Mouse (Mus musculus) forebrain, embryonic 12.5 days (tissue): Measurements from ENCODE around the gene Arid3c. TPM values are rescaled to one million over a fixed set of nuclear protein-coding genes. Genes with fewer than 3 reads are reported as not detected.

Experiments used
- ATAC-seq: fragments of 200-750 bp; cut with Nextera tagmentation; 2 replicates; pipeline ENCODE4 v1.8.0; 2017; ENCODE audit warnings: moderate TSS enrichment; ENCODE audit not compliant: low FRiP score
- H3K27ac ChIP-seq: fragments of 300-500 bp; sonication (generic); 2 replicates; pipeline ENCODE4 v1.5.1; 2016; ENCODE audit warnings: mild to moderate bottlenecking
- H3K27me3 ChIP-seq: fragments of 300-500 bp; sonication (generic); 2 replicates; pipeline ENCODE4 v1.6.1; 2016; ENCODE audit warnings: mild to moderate bottlenecking
- H3K36me3 ChIP-seq: fragments of 300-500 bp; sonication (generic); replicated peaks from 2 replicates; pipeline ENCODE4 v1.6.1; 2016; ENCODE audit warnings: mild to moderate bottlenecking
- H3K4me1 ChIP-seq: fragments of 300-500 bp; sonication (generic); 2 replicates; pipeline ENCODE4 v1.6.1; 2016
- H3K4me2 ChIP-seq: fragments of 300-500 bp; sonication (generic); 2 replicates; pipeline ENCODE4 v1.6.1; 2016; ENCODE audit warnings: mild to moderate bottlenecking, moderate library complexity
- H3K4me3 ChIP-seq: fragments of 300-500 bp; sonication (generic); replicated peaks from 2 replicates; pipeline ENCODE4 v1.5.1; 2016; ENCODE audit warnings: mild to moderate bottlenecking
- H3K9ac ChIP-seq: fragments of 300-500 bp; sonication (generic); 2 replicates; pipeline ENCODE4 v1.6.1; 2016; ENCODE audit warnings: mild to moderate bottlenecking
- H3K9me3 ChIP-seq: fragments of 300-500 bp; sonication (generic); 2 replicates; pipeline ENCODE4 v1.6.1; 2016
- WGBS: fragments of 180-500 bp; shearing (Covaris S2); methylation state at CpG from one replicate; pipeline ENCODE4 v1.1.7; 2016; 5-methylcytosine and 5-hydroxymethylcytosine counted together
- polyA plus RNA-seq: library from polyadenylated mRNA; unstranded; fragments of >200 nt; fragmentation: Nextera tagmentation; extraction: Ambion mirVana; gene quantifications from 2 replicates; pipeline ENCODE4 v1.2.1, GENCODE M21; 2016

Arid3c gene
- polyA plus RNA-seq, 1 experiment from 2014 or later: 0.42 TPM

DNA sequence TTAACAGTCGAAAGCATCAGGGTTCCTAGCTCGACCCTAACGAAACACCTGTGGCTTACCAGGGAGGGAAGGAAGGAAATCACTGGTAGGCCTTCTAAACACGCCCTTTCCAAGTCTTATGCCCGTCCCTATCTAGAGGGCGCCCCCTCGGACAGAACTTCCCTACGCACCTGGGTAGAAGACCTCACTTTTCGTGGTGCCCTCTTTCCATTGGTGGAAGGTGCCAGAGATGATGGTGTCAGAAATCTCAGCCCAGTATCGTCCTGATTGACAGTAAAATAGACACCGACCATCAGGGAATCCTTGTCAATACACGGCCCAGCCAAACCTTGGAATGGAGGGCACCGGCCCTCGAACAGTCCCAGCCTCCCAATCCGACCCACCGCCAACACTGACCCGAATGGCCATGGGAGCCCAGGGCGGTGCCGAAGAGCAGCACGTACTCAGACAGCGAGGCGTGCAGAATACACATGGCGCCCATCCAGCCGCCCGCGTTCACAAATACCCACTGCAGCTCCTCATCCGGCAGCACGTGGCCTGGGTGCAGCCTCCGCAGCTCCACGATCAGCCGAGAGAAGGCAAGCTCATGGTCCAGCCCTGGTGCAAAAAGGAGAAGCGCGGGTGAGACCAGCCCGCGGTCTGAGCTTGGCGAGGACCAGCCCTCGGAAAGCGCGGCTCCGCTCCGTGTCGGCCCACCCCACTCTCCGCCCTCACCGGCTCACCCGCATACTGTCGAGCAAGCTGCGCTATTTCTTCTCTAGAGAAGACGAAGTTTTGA lies 9.6 kb upstream of the Arid3c start:
- peak overlapping the region; percentile 91 for H3K4me2 ChIP-seq
- H3K9me3 ChIP-seq: peaks cover 2% of the 10 kb centered on the region; the same call in 1 of the 2 replicates
- H3K4me3 ChIP-seq: peak overlapping the region; percentile 73
- H3K27ac ChIP-seq: peak overlapping the region; percentile 84
- H3K36me3 ChIP-seq: peaks cover 12% of the 10 kb centered on the region
- peak; percentile 77 for ATAC-seq
- under 1% methylated on average over 48 of the region's 48 CpGs for WGBS
- peak overlapping the region; percentile 79 for H3K9ac ChIP-seq
- H3K27me3 ChIP-seq: no peaks in the 10 kb centered on the region
- peaks cover 27% of the 10 kb centered on the region for H3K4me1 ChIP-seq

DNA sequence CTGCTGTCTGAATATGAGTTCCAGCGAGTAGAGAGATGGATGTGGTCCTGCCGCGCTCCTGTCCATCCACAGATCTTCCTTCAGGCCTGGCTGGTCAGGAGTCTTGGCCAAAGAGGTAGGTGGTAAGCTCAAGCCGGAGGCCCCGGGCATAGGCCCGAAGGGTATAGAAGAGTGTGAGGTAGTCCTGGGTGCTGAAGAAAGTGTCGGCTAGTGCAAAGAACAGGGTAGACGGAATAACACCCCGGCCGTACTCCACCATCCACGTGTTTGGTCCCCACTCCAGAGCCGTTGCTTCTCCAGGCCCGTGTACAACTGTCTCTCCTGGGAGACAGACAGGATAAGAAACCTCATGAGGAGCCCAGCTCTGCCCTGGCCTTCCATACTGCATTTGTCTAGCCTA lies 8.3 kb upstream of the Arid3c start:
- Histone ChIP-seq H3K9me3 (no peaks in the 10 kb centered on the region), H3K27me3 (no peaks in the 10 kb centered on the region), H3K36me3 (peaks cover 12% of the 10 kb centered on the region), H3K9ac (no peak overlapping the region), H3K4me2 (no peak overlapping the region; the same call in 1 of the 2 replicates), H3K27ac (no peak overlapping the region), H3K4me1 (peaks cover 27% of the 10 kb centered on the region), H3K4me3 (no peak overlapping the region)
- WGBS: 92% methylated on average over 13 of the region's 13 CpGs
- no peak for ATAC-seq

DNA sequence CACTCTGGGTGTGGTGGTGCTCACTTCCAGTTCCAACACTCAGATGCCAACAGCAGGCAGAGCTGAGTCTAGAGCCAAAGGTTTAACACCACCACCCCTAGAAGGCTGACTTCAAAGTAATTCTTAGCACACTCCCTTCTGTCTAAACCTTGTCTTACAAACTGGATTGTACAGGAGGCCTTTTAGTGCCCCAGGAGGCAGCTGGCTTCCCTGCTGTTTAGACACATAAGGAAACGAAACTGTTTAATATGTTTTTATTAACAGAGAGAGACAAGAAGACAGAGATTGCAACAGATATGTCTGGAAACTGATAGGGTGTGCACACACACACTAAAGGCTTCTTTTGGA lies 7.3 kb upstream of the Arid3c start:
- Histone ChIP-seq H3K4me1 (peaks cover 27% of the 10 kb centered on the region), H3K27ac (no peak overlapping the region), H3K9ac (no peak overlapping the region), H3K27me3 (peaks cover 10% of the 10 kb centered on the region), H3K9me3 (no peaks in the 10 kb centered on the region), H3K36me3 (peaks cover 12% of the 10 kb centered on the region), H3K4me2 (no peak overlapping the region), H3K4me3 (no peak overlapping the region)
- no peak for ATAC-seq
- WGBS: 53% methylated on average over 1 of the region's 1 CpGs

DNA sequence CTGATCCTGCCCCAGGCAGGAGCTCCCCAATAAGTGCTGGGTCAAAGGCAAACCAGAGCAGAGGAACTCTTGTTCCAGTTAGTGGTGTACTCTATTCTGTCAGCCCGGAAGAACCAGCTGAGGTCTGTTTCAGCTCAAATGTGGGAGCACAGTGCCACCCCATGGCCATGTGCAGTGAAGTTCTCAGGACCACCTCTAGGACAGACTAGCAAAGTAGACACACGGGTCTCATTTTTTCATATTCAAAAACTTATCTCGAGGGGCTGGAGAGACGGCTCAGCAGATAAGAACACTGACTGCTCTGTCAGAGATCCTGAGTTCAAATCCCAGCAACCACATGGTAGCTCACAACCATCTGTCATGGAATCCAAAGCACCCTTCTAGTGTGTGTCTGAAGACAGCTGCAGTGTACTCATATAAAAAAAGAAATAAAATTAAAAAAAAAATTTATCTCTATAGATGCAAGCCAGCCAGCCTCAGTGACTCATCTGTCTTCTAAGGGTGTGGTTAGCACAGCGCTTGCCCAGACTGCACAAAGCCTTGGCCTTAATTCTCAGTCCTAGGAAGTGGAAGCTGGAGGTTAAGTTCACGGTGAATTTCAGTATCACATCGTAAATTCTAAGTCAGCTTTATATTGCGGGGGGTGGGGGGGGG lies 6.8 kb upstream of the Arid3c start:
- Histone ChIP-seq H3K27ac (no peak overlapping the region), H3K36me3 (peaks cover 12% of the 10 kb centered on the region), H3K9me3 (no peaks in the 10 kb centered on the region), H3K4me3 (no peak overlapping the region), H3K9ac (no peak overlapping the region), H3K27me3 (peaks cover 15% of the 10 kb centered on the region), H3K4me2 (no peak overlapping the region), H3K4me1 (peaks cover 27% of the 10 kb centered on the region)
- ATAC-seq: peak; percentile 54
- 53% methylated on average over 8 of the region's 8 CpGs for WGBS

DNA sequence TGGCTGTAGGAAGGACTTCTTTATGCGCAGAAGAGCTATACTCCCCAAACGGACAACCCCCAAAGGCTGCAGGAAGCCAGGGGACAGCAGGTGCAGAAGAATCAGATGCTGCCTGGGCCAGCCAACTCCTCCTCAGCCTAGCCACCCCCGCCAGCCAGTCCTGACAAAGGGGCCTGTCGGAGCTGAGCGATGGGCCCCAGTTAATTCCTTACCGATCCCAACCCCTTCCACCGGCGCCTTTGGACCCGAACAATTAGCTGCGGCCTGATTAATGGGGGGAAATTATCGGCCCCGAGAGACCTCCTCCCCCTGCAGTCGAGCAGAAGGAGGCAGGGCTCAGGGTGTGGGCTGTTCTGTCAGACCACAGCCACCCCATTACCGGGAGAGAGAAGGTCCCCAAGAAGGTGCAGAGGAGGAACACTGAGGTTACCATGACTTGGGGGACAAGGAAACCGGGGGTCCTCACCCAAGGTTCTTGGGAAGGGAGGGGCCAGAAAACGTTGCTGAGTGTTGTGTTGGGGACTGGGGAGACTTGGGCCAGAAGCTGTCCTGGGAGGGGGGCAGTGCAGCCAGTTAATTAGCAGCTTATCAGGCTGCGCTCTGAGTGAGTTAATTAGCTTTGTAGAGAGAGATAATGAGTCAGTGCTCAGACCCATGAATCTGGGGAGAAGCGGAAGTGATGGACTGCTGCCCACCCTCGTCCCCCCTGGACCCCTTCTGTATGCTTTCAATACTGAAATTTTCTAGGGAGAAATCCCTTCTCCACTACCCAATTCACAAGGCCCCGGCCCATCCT lies 3.9 kb downstream of the Arid3c start:
- Histone ChIP-seq H3K36me3 (no peaks in the 10 kb centered on the region), H3K4me2 (peak overlapping the region; percentile 47), H3K9me3 (no peaks in the 10 kb centered on the region), H3K4me3 (0 out of 2 replicates have a peak overlapping the region, but pooled peaks have one; percentile 3), H3K4me1 (peaks cover 46% of the 10 kb centered on the region), H3K27me3 (peaks cover 81% of the 10 kb centered on the region), H3K27ac (peak overlapping the region; percentile 57), H3K9ac (peak overlapping the region; percentile 29; the same call in 1 of the 2 replicates)
- 3% methylated on average over 20 of the region's 20 CpGs for WGBS
- ATAC-seq: peak; percentile 41; the same call in 1 of the 2 replicates

DNA sequence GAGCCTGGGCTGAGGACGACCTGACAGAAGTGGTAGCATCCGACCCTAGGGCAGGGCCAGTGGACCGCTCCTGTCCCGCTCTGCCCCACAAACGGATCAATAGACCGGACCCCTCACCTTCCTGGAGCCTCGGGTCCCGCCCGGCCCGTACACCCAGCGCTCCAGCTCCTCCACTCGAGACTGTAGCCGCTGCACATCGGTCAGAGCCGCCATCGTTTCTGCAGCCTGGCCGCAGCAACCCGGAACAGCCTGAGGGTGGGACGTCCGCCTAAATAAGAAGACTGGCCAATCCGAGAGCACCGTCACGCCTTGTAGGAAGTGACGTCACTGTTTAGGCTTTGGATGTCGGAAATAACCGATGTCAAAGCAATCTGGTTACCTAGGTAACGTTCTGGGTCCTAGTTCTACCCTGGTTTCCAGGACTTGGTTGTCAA lies 8.0 kb downstream of the Arid3c start, which contains the start of gene Dctn3:
TSS of gene Dctn3 (minus strand) at position 253 of the 434 bp plus-strand sequence.
- Histone ChIP-seq H3K27me3 (peaks cover 43% of the 10 kb centered on the region), H3K27ac (peak within 1 kb of the TSS; percentile 0; the same call in 1 of the 2 replicates), H3K36me3 (peaks cover 28% of the 10 kb centered on the region), H3K4me3 (peak within 1 kb of the TSS; percentile 64), H3K9ac (peak within 1 kb of the TSS; percentile 74), H3K9me3 (no peaks in the 10 kb centered on the region), H3K4me2 (peak within 1 kb of the TSS; percentile 88), H3K4me1 (peaks cover 42% of the 10 kb centered on the region)
- peak; percentile 93 for ATAC-seq
- WGBS: under 1% methylated on average over 27 of the region's 27 CpGs

DNA sequence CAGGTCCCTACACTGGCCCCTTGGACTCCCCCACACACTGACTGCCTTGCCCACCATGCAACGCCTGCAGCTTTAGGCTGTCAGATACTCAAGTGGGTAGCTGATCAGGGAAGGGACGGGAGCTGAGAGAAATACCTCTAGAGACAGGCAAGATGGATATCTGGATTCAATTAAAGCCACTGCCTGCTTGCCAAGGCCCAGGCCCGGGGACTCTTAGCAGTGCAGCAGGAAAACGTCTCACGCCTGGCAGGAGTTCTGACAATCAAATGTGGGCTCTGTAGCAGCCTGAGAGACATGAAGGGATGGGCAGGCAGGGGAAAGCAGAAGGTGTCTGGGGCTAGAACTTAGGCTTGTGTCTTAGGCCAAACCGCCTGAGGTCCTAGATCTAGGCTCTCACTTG lies 14.1 kb downstream of the Arid3c start:
- no peak overlapping the region for H3K27ac ChIP-seq

DNA sequence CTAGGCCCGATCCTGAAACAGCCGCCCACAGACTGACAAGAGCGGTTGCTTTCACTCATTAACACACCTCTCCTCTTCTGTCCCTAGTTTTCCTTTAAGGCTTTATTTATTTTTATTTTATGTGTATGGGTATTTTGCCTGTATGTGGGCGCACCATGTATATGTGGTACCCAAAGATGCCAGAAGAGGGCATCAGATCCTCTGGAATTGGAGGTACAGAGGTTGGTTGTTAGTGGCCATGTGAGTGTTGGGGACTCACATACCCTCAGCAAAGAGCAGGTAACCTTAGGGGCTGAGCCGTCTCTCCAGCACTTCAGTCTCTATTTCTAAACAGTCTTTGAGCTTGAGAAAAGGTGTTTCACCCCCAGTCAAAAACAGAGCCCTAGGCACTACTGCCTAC lies 15.3 kb downstream of the Arid3c start:
- peaks cover 56% of the 10 kb centered on the region for H3K36me3 ChIP-seq
- H3K4me1 ChIP-seq: peaks cover 31% of the 10 kb centered on the region
- no peak for ATAC-seq
- H3K27ac ChIP-seq: no peak overlapping the region
- H3K4me3 ChIP-seq: no peak overlapping the region
- H3K9ac ChIP-seq: no peak overlapping the region
- no peaks in the 10 kb centered on the region for H3K9me3 ChIP-seq
- WGBS: 72% methylated on average over 5 of the region's 5 CpGs
- H3K4me2 ChIP-seq: no peak overlapping the region
- no peaks in the 10 kb centered on the region for H3K27me3 ChIP-seq

More for the DNA sequence above, 14.1 kb downstream of the Arid3c start:
- Histone ChIP-seq H3K9me3 (no peaks in the 10 kb centered on the region), H3K27me3 (no peaks in the 10 kb centered on the region), H3K9ac (no peak overlapping the region), H3K36me3 (peaks cover 55% of the 10 kb centered on the region), H3K4me1 (peaks cover 24% of the 10 kb centered on the region), H3K4me2 (no peak overlapping the region), H3K4me3 (no peak overlapping the region)
- ATAC-seq: no peak
- WGBS: 71% methylated on average over 6 of the region's 6 CpGs

DNA sequence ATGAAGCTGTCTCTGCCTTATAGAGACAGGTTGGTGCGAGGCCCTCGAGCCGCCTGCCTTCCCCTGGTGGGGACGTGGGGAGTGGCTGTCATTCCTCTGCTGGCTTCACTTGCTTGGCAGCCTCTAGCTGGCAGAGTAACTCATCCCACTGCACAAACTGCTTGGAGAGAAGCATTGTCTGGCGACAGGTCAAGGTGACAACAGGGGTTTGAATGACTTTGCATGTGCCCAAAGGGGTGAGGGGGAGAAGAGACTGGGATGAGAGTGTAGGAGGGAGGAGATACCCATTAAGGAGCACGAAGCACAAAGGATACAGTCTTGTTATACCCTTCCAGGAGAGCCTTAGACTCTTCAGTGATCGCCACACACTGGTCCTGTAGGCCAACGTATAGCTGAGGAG lies 15.9 kb downstream of the Arid3c start:
- peaks cover 51% of the 10 kb centered on the region for H3K36me3 ChIP-seq
- H3K4me2 ChIP-seq: no peak overlapping the region
- 87% methylated on average over 8 of the region's 8 CpGs for WGBS
- H3K9ac ChIP-seq: no peak overlapping the region
- no peak overlapping the region for H3K4me3 ChIP-seq
- H3K4me1 ChIP-seq: peaks cover 31% of the 10 kb centered on the region
- no peaks in the 10 kb centered on the region for H3K9me3 ChIP-seq
- ATAC-seq: no peak
- no peaks in the 10 kb centered on the region for H3K27me3 ChIP-seq
- H3K27ac ChIP-seq: no peak overlapping the region

DNA sequence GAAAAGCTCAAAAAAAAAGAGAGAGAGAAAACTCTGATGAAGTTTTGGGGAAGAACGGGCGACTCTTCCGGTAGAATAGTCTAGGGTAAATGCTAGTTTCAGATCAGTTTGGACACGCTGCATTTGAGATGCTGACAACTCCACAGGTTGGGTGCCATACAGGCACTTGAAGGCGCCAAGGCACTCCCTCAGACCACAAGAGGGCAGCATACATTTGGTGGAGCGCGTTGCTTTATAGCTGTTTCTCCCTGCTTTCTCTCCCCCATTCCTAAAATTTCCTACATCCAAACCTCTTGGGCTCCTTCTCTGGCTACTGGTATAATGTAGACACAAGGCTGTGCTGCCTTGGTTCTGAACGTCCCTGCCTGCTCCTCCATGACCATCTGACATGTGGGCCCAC lies 16.7 kb downstream of the Arid3c start:
- H3K36me3 ChIP-seq: peaks cover 43% of the 10 kb centered on the region
- H3K27ac ChIP-seq: no peak overlapping the region
- H3K4me3 ChIP-seq: peak overlapping the region; percentile 82
- ATAC-seq: no peak
- H3K9me3 ChIP-seq: no peaks in the 10 kb centered on the region
- H3K9ac ChIP-seq: 0 out of 2 replicates have a peak overlapping the region, but pooled peaks have one; percentile 36
- WGBS: 21% methylated on average over 8 of the region's 8 CpGs
- peak overlapping the region; percentile 91 for H3K4me2 ChIP-seq
- peaks cover 31% of the 10 kb centered on the region for H3K4me1 ChIP-seq
- no peaks in the 10 kb centered on the region for H3K27me3 ChIP-seq

DNA sequence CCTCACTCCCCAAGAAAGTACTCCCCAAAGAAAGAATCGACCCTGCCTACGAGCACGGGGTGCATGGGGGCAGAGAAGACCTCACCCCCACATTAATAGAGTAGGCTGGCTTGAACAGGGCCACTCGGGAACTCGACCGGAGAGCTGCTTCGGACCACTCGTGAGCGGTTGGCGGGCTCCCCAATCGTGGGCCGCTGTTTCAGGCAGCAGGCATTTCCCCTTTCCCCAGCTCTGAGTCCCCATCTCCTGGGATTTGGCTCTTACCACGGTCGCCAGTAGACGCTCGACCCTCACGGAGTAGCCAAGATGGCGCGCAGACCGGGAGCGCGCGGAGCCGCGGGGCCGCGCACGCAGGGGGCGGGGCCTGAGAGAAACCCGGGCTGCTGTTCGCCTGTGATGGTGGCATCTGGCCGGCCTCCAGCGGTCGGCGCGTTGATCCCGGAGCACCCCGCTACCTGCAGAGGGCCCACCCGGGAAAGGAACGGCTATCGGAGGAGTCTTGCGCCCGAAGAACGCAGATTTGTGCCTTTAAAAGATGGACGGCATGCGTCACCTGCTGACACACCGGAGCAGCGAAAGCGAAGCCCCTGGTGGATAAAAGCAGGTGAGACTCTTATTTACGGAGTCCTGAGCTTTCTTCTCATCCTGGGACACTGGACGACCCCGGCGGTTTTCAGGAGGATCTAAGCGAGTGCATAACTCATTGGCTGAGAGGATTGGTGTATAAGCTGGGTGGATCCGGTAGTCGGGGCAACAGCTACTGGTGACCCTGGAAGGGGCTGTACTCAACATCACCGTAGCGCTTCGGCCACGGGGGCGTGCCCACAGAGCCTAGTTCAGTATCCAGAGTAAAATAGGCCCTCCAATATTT lies 17.5 kb downstream of the Arid3c start, which contains the start of gene Rpp25l:
TSS of gene Rpp25l (minus strand) at position 338 of the 871 bp plus-strand sequence.
- WGBS: under 1% methylated on average over 61 of the region's 61 CpGs
- H3K9ac ChIP-seq: peak within 1 kb of the TSS; percentile 95
- H3K4me3 ChIP-seq: peak within 1 kb of the TSS; percentile 82
- H3K36me3 ChIP-seq: peaks cover 35% of the 10 kb centered on the region
- peak within 1 kb of the TSS; percentile 62 for H3K27ac ChIP-seq
- H3K27me3 ChIP-seq: no peaks in the 10 kb centered on the region
- H3K4me1 ChIP-seq: peaks cover 33% of the 10 kb centered on the region
- H3K9me3 ChIP-seq: no peaks in the 10 kb centered on the region
- peak within 1 kb of the TSS; percentile 91 for H3K4me2 ChIP-seq
- ATAC-seq: peak; percentile 81
